Mouse (Mus musculus): ENCODE results near the gene Luzp1. TPM values are rescaled to one million over a fixed set of nuclear protein-coding genes. Genes with fewer than 3 reads are reported as not detected.

Gene Luzp1
- polyA plus RNA-seq, 1 experiment, result 48.0 TPM

- Histone ChIP-seq H3K4me1 (ENCODE audit: control insufficient read depth, insufficient read depth, low read length) (0 out of 2 replicates have a peak, but pooled peaks cover 3% of the 10 kb centered on the region), H3K27ac (ENCODE audit: insufficient read depth, low read length) (no peak overlapping the region), H3K4me3 (replicated peaks; ENCODE audit: insufficient read depth, low read depth, low read length) (no peak overlapping the region), H3K27me3 (ENCODE audit: control insufficient read depth, insufficient read depth, low read length) (no peaks in the 10 kb centered on the region)
- no peak for DNase-seq
- WGBS, result 88% methylated on average over 2 of the region's 2 CpGs
- TF ChIP-seq CTCF (IDR thresholded peaks at IDR 0.05; ENCODE audit: borderline replicate concordance, insufficient read depth, low read depth, low read length) (no peak), POLR2A (IDR thresholded peaks at IDR 0.05; ENCODE audit: borderline replicate concordance, insufficient read depth, low read length) (no peak)
Measured at GRCm38 (mm10) chr4:136557638-136558037, 88.1 kb downstream of the Luzp1 start.

GRCm38 (mm10) chr4:136559690-136560089, 90.1 kb downstream of the Luzp1 start:
- H3K27ac ChIP-seq (ENCODE audit: insufficient read depth, low read length), result no peak overlapping the region
- WGBS, result 62% methylated on average over 2 of the region's 2 CpGs
- no peaks in the 10 kb centered on the region for H3K27me3 ChIP-seq (ENCODE audit: control insufficient read depth, insufficient read depth, low read length)

DNA sequence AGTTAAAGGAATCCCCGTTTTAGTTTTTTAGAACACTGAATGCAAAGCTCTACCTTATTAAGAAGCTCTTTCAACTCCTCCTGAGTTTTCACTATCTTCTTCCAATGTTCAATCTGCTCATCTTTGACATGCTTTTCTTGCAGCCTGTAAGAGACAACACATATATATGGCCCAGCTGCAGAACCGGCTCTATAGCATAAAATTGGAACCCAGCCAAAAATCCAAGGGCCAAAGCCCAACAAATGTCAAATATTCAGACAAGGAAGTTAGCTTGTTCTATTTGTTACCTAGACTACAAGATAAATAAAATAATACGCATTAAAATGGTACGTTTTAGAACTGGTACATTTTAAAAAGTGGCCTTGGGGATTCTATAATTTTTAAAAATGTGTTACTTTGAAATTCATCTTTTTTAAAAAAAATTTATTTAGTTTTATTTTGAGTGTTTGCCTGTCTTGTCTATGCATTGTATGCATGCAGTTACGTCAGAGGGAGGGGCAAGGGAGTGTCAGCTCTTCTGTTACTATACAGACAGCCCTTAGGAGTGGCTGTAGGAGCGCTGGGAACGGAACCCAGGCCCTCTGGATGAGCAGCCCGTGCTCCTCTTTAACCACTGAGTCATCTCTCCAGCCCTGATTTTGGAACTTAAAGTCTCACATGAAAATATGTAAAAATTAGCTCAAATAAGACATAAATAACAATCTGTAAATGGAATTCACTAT, 90.9 kb downstream of the Luzp1 start:
- 78% methylated on average over 8 of the region's 8 CpGs for WGBS
- TF ChIP-seq POLR2A (IDR thresholded peaks at IDR 0.05; ENCODE audit: borderline replicate concordance, insufficient read depth, low read length) (no peak), CTCF (IDR thresholded peaks at IDR 0.05; ENCODE audit: borderline replicate concordance, insufficient read depth, low read depth, low read length) (no peak)

More at GRCm38 (mm10) chr4:136559690-136560089, 90.1 kb downstream of the Luzp1 start:
- Histone ChIP-seq H3K4me1 (ENCODE audit: control insufficient read depth, insufficient read depth, low read length) (no peaks in the 10 kb centered on the region), H3K4me3 (replicated peaks; ENCODE audit: insufficient read depth, low read depth, low read length) (no peak overlapping the region)
- peak in 1 of 2 experiments; percentile 43 for DNase-seq
- TF ChIP-seq CTCF (IDR thresholded peaks at IDR 0.05; ENCODE audit: borderline replicate concordance, insufficient read depth, low read depth, low read length) (no peak), POLR2A (IDR thresholded peaks at IDR 0.05; ENCODE audit: borderline replicate concordance, insufficient read depth, low read length) (no peak)

GRCm38 (mm10) chr4:136562755-136563154, 93.2 kb downstream of the Luzp1 start:
- WGBS, result 17% methylated on average over 6 of the region's 6 CpGs
- Histone ChIP-seq H3K27ac (ENCODE audit: insufficient read depth, low read length) (no peak overlapping the region), H3K27me3 (ENCODE audit: control insufficient read depth, insufficient read depth, low read length) (no peaks in the 10 kb centered on the region), H3K4me3 (replicated peaks; ENCODE audit: insufficient read depth, low read depth, low read length) (no peak overlapping the region), H3K4me1 (ENCODE audit: control insufficient read depth, insufficient read depth, low read length) (0 out of 2 replicates have a peak, but pooled peaks cover 4% of the 10 kb centered on the region)
- peak; percentile 42 to 69 for DNase-seq
- TF ChIP-seq POLR2A (IDR thresholded peaks at IDR 0.05; ENCODE audit: borderline replicate concordance, insufficient read depth, low read length) (no peak), CTCF (IDR thresholded peaks at IDR 0.05; ENCODE audit: borderline replicate concordance, insufficient read depth, low read depth, low read length) (no peak)

More for the DNA sequence above, 90.9 kb downstream of the Luzp1 start:
- H3K4me3 ChIP-seq (replicated peaks; ENCODE audit: insufficient read depth, low read depth, low read length), result no peak overlapping the region
- H3K27me3 ChIP-seq (ENCODE audit: control insufficient read depth, insufficient read depth, low read length), result no peaks in the 10 kb centered on the region
- H3K4me1 ChIP-seq (ENCODE audit: control insufficient read depth, insufficient read depth, low read length), result no peaks in the 10 kb centered on the region
- no peak overlapping the region for H3K27ac ChIP-seq (ENCODE audit: insufficient read depth, low read length)
- DNase-seq, result no peak

DNA sequence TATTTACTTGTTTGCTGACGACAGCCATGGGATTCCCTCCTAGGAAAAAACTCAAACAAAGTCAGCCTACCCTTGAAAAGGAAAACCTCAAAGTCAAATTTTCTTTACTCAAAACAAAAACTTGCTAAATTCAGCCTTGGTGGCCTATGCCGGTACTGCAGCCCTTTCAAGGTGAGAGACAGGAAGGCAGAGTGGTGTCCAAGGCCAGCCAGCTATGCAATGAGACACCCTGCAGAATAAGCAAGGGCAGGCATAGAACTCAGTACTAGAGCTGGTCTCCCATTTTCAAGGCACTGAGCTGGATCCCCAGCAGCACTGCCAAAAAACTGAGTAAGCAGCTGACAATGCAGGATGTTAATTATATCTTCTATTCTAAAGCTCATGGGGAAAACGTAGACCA, 99.1 kb downstream of the Luzp1 start:
- TF ChIP-seq CTCF (IDR thresholded peaks at IDR 0.05; ENCODE audit: borderline replicate concordance, insufficient read depth, low read depth, low read length), result no peak
- no peak for TF ChIP-seq POLR2A (IDR thresholded peaks at IDR 0.05; ENCODE audit: borderline replicate concordance, insufficient read depth, low read length)
- 0 out of 2 replicates have a peak, but pooled peaks cover 4% of the 10 kb centered on the region for H3K4me1 ChIP-seq (ENCODE audit: control insufficient read depth, insufficient read depth, low read length)
- no peaks in the 10 kb centered on the region for H3K27me3 ChIP-seq (ENCODE audit: control insufficient read depth, insufficient read depth, low read length)
- no peak overlapping the region for H3K4me3 ChIP-seq (replicated peaks; ENCODE audit: insufficient read depth, low read depth, low read length)
- 49% methylated on average over 3 of the region's 3 CpGs for WGBS
- no peak for DNase-seq
- H3K27ac ChIP-seq (ENCODE audit: insufficient read depth, low read length), result no peak overlapping the region

DNA sequence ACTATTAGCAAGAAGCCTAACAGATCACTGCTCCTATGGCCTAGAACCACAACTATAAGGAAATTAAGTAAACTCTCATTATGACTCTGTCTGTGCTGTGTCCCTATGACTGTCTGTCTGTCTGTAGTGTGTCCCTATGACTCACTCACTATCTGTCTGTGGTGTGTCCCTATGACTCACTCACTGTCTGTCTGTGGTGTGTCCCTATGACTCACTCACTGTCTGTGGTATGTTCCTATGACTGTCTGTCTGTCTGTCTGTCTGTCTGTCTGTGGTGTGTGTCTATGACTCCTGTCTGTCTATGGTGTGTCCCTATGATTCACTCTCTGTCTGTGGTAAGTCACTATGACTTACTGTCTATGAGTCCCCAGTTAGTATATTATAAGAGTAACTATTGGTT, 100.4 kb downstream of the Luzp1 start:
- H3K27ac ChIP-seq (ENCODE audit: insufficient read depth, low read length), result no peak overlapping the region
- no peak overlapping the region for H3K4me3 ChIP-seq (replicated peaks; ENCODE audit: insufficient read depth, low read depth, low read length)
- 0 out of 2 replicates have a peak, but pooled peaks cover 4% of the 10 kb centered on the region for H3K4me1 ChIP-seq (ENCODE audit: control insufficient read depth, insufficient read depth, low read length)
- no peak for TF ChIP-seq POLR2A (IDR thresholded peaks at IDR 0.05; ENCODE audit: borderline replicate concordance, insufficient read depth, low read length)
- no peak for TF ChIP-seq CTCF (IDR thresholded peaks at IDR 0.05; ENCODE audit: borderline replicate concordance, insufficient read depth, low read depth, low read length)
- no peak for DNase-seq
- no peaks in the 10 kb centered on the region for H3K27me3 ChIP-seq (ENCODE audit: control insufficient read depth, insufficient read depth, low read length)

GRCm38 (mm10) chr4:136581885-136582284, 112.3 kb downstream of the Luzp1 start:
- H3K4me1 ChIP-seq (ENCODE audit: control insufficient read depth, insufficient read depth, low read length), result peaks cover 9% of the 10 kb centered on the region
- 92% methylated on average over 3 of the region's 3 CpGs for WGBS
- no peak for TF ChIP-seq CTCF (IDR thresholded peaks at IDR 0.05; ENCODE audit: borderline replicate concordance, insufficient read depth, low read depth, low read length)
- no peak for TF ChIP-seq POLR2A (IDR thresholded peaks at IDR 0.05; ENCODE audit: borderline replicate concordance, insufficient read depth, low read length)

DNA sequence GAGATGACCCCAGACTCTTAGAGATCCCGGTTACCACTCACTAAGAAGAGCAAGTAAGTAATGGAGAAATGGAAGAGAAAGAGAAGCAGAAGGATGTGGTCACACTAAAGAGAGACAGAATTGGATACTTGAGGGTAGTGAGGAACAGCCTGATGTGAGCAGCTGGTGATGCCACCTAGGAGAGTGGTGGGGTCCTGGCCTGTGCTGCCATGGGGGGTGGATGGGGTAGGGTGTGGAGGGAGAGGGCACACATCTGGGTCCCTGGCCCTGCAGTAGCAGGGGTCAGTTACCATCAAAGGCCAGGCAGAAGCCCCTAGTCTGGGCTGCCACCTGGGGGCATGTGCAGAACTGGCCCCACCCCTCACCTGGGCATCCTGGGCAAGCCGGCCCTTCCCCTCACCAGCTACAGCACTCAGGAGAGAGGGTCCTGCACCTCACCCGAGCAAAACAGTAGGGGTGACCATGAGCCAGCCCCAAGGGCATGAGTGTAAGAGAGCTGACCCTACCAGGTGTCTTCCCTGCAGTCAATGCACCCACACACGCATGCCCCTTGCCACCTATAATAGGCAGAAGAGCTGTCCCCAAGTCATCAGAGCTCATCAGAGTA, 117.8 kb downstream of the Luzp1 start:
- H3K27me3 ChIP-seq (ENCODE audit: control insufficient read depth, insufficient read depth, low read length), result no peaks in the 10 kb centered on the region
- WGBS, result 69% methylated on average over 4 of the region's 4 CpGs
- peaks cover 19% of the 10 kb centered on the region for H3K4me1 ChIP-seq (ENCODE audit: control insufficient read depth, insufficient read depth, low read length)
- no peak overlapping the region for H3K27ac ChIP-seq (ENCODE audit: insufficient read depth, low read length)
- no peak for TF ChIP-seq CTCF (IDR thresholded peaks at IDR 0.05; ENCODE audit: borderline replicate concordance, insufficient read depth, low read depth, low read length)
- no peak for TF ChIP-seq POLR2A (IDR thresholded peaks at IDR 0.05; ENCODE audit: borderline replicate concordance, insufficient read depth, low read length)
- H3K4me3 ChIP-seq (replicated peaks; ENCODE audit: insufficient read depth, low read depth, low read length), result no peak overlapping the region
- no peak for DNase-seq

More at GRCm38 (mm10) chr4:136581885-136582284, 112.3 kb downstream of the Luzp1 start:
- H3K27me3 ChIP-seq (ENCODE audit: control insufficient read depth, insufficient read depth, low read length), result no peaks in the 10 kb centered on the region
- H3K27ac ChIP-seq (ENCODE audit: insufficient read depth, low read length), result no peak overlapping the region
- DNase-seq, result no peak
- H3K4me3 ChIP-seq (replicated peaks; ENCODE audit: insufficient read depth, low read depth, low read length), result no peak overlapping the region
